Mouse (Mus musculus): ENCODE measurements around the gene Cacna2d1.

The Cacna2d1 gene

GRCm38 (mm10) chr5:16265385-16265784, 330.9 kb downstream of the Cacna2d1 start:
- no peak for DNase-seq (ENCODE audit: low spot score)

GRCm38 (mm10) chr5:16277058-16277457, 342.6 kb downstream of the Cacna2d1 start:
- DNase-seq (ENCODE audit: low spot score): no peak

GRCm38 (mm10) chr5:16281229-16281628, 346.7 kb downstream of the Cacna2d1 start:
- DNase-seq (ENCODE audit: low spot score): no peak

- peak; percentile 43 for DNase-seq (ENCODE audit: low spot score)
Observed at GRCm38 (mm10) chr5:16293223-16293622, 358.7 kb downstream of the Cacna2d1 start.

GRCm38 (mm10) chr5:16293825-16294224, 359.3 kb downstream of the Cacna2d1 start:
- DNase-seq (ENCODE audit: low spot score): no peak

GRCm38 (mm10) chr5:16294708-16295107, 360.2 kb downstream of the Cacna2d1 start:
- no peak for DNase-seq (ENCODE audit: low spot score)

- DNase-seq (ENCODE audit: low spot score): no peak
Observed at GRCm38 (mm10) chr5:16297170-16297771, 362.8 kb downstream of the Cacna2d1 start.

- DNase-seq (ENCODE audit: low spot score): no peak
Observed at GRCm38 (mm10) chr5:16299631-16300030, 365.1 kb downstream of the Cacna2d1 start.

- peak; percentile 65 for DNase-seq (ENCODE audit: low spot score)
Observed at GRCm38 (mm10) chr5:16309168-16310006, 374.9 kb downstream of the Cacna2d1 start.

GRCm38 (mm10) chr5:16314242-16314641, 379.8 kb downstream of the Cacna2d1 start:
- no peak for DNase-seq (ENCODE audit: low spot score)

- DNase-seq (ENCODE audit: low spot score): no peak
Observed at GRCm38 (mm10) chr5:16315983-16316390, 381.5 kb downstream of the Cacna2d1 start.

- no peak for DNase-seq (ENCODE audit: low spot score)
Observed at GRCm38 (mm10) chr5:16317680-16318242, 383.3 kb downstream of the Cacna2d1 start.

GRCm38 (mm10) chr5:16326610-16327009, 392.1 kb downstream of the Cacna2d1 start:
- DNase-seq (ENCODE audit: low spot score): no peak

GRCm38 (mm10) chr5:16345393-16345792, 410.9 kb downstream of the Cacna2d1 start:
- DNase-seq (ENCODE audit: low spot score): no peak

GRCm38 (mm10) chr5:16355816-16356215, 421.3 kb downstream of the Cacna2d1 start:
- DNase-seq (ENCODE audit: low spot score): no peak

- DNase-seq (ENCODE audit: low spot score): no peak
Observed at GRCm38 (mm10) chr5:16357709-16358108, 423.2 kb downstream of the Cacna2d1 start.

- no peak for DNase-seq (ENCODE audit: low spot score)
Observed at GRCm38 (mm10) chr5:16362076-16362475, 427.6 kb downstream of the Cacna2d1 start.

GRCm38 (mm10) chr5:16363171-16363570, 428.7 kb downstream of the Cacna2d1 start:
- no peak for DNase-seq (ENCODE audit: low spot score)

- DNase-seq (ENCODE audit: low spot score): no peak
Observed at GRCm38 (mm10) chr5:16370706-16371105, 436.2 kb downstream of the Cacna2d1 start.

- no peak for DNase-seq (ENCODE audit: low spot score)
Observed at GRCm38 (mm10) chr5:16373966-16374365, 439.5 kb downstream of the Cacna2d1 start.

GRCm38 (mm10) chr5:16376329-16376908, 441.9 kb downstream of the Cacna2d1 start:
- DNase-seq (ENCODE audit: low spot score): no peak

GRCm38 (mm10) chr5:16410011-16410410, 475.5 kb downstream of the Cacna2d1 start:
- no peak for DNase-seq (ENCODE audit: low spot score)

GRCm38 (mm10) chr5:16414693-16415092, 480.2 kb downstream of the Cacna2d1 start:
- no peak for DNase-seq (ENCODE audit: low spot score)
